Mouse (Mus musculus): ENCODE results near the gene Tmem30b.

GRCm38 (mm10) chr12:73565620-73565969, 19.4 kb upstream of the Tmem30b start:
- no peak for TF ChIP-seq CTCF (IDR thresholded peaks at IDR 0.05; ENCODE audit: low read depth)
- no peak for TF ChIP-seq EP300 (IDR thresholded peaks at IDR 0.05; ENCODE audit: low read depth)
